Mouse (Mus musculus) ovary, adult 18-20 months (tissue): ENCODE measurements at regions not wholly inside any gene's neighbourhood (a gene's known extent, or its start where the extent isn't known, plus 50 kb on each side); places are given as distances from the start of the nearest gene placed in this dataset.

Source experiments
- DNase-seq: peaks from one replicate; pipeline ENCODE4 v3.0.0; 2022; ENCODE audit warnings: low spot score, mixed read lengths

DNA sequence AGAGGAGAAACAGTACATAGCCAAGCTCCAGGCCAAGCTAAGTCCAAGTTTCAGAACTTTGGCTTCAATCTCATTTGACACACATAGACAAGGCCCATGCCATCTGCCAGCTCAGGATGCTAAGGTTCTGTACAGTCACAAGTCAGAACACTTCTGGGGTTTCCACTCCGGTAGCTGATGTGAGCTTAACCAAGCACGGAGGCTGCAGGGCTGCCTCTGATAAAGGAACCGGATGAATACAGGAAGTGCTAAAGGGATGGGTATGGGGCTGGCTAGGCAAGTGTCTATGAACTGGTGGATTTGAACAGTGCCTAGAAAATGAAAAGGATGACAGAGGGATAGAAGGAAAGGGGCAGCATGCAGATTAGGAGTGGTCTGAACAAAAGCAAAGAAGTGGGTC, 75.4 kb upstream of the Vldlr start:
- DNase-seq = no peak

DNA sequence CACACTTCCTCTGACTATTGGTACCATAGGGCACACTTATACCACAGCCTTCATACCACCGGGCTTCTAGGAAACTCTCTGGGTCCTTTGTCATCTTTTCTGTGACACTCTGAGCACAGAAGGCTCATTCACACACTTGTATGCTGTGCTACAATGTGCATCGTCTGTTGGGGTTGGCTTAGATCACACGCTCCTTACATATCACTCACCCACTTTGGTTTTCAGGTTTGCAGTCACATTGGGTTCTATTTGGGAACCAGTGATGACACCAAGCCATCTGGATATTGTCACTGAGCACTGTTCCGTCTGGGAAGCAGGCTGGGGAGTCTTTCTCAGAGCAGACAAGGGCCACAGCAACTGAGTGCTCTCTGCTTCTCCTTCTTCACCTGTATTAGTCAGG, 74.1 kb upstream of the Vldlr start:
- DNase-seq = no peak

DNA sequence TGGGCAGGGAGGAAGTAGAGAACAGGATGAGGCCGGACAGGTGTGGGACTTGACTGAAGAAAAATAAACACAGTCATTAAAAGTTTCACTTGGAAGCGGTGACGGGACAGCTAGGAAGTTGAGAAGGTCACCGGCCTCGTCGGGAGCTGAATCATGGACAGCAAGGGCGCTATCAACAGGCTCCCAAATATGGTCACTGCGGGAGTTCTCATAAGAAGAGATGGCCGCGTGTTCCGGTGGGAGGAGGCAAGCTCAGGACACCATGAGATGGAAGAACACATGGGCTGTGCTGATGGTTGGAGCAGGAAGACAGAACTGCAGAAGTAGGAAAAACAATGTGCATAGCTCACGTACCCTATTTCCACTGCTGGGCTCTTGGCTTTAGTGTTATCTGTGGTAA, 68.9 kb upstream of the Vldlr start:
- peak; percentile 14 for DNase-seq

DNA sequence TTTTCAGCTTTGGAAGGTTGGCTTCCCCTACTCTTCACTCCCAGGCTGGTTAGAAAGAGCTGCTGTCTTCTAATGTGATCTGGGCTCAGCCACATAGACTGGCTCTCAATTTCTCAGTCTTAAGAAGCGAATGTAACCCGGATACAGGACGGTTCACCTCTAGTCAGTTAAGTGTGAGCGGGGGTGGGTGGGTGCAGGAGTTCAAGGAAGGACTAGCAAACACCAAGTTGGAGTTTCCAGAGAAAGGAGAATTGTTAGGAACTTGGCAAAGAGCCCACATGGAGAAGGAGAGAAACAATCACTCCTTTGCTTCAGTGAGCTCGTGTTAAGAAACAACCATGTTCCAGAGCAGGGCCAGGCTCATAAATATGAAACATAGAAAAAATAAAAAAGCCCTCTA, 68.0 kb upstream of the Vldlr start:
- no peak for DNase-seq

DNA sequence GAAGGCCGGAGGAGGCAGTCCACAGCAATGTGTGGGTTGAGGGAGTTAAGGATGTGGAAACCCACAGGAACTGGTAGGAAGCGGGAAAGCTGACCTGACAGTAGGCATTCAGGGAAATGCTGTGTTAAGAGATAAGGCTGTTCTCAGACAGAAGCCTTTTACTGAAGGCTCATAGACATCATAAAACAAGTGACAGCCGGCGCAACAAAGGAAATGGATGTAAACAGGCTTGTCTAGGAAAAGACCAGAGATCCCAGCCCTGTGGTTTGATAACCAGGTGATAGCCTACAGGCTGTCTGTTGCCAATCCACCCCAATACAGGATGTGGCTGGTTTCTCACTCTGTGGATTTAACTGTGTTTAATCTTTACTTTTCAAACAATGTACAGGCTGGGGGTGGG, 66.7 kb upstream of the Vldlr start:
- no peak for DNase-seq

GRCm38 (mm10) chr19:27161933-27162332, 54.4 kb upstream of the Vldlr start:
- no peak for DNase-seq
